Mouse (Mus musculus) spleen, postnatal 10 days (tissue): ENCODE results near the gene Kif20b.

ENCODE experiments used
- DNase-seq, 2 experiments: peaks; one replicate each; pipeline ENCODE4 v3.0.0; 2021 to 2022; ENCODE audit warnings: low spot score in 2 of 2

Gene Kif20b

GRCm38 (mm10) chr19:34920066-34920465, 2.1 kb upstream of the Kif20b start:
- DNase-seq = no peak

GRCm38 (mm10) chr19:34920531-34920930, 1.6 kb upstream of the Kif20b start:
- no peak for DNase-seq

- DNase-seq = peak in 1 of 2 experiments; percentile 23
These were observed 909 bp upstream of the Kif20b start for GRCm38 (mm10) chr19:34921253-34921651.

GRCm38 (mm10) chr19:34922603-34922963, 422 bp downstream of the Kif20b start:
- DNase-seq = no peak

- DNase-seq = no peak
These were observed 25.0 kb downstream of the Kif20b start for GRCm38 (mm10) chr19:34947206-34947605.

- DNase-seq = no peak
These were observed 31.8 kb downstream of the Kif20b start for GRCm38 (mm10) chr19:34953842-34954541.

GRCm38 (mm10) chr19:34959369-34959768, 37.2 kb downstream of the Kif20b start:
- DNase-seq = no peak

- DNase-seq = no peak
These were observed 62.6 kb downstream of the Kif20b start for GRCm38 (mm10) chr19:34984742-34985141.

- DNase-seq = no peak
These were observed 68.3 kb downstream of the Kif20b start for GRCm38 (mm10) chr19:34990443-34990842.

GRCm38 (mm10) chr19:34992969-34993527, 70.9 kb downstream of the Kif20b start:
- DNase-seq = peak in 1 of 2 experiments; percentile 16

- no peak for DNase-seq
These were observed 92.9 kb downstream of the Kif20b start for GRCm38 (mm10) chr19:35015058-35015457.

GRCm38 (mm10) chr19:35017474-35018208, 95.5 kb downstream of the Kif20b start:
- no peak for DNase-seq

GRCm38 (mm10) chr19:35018209-35018581, 96.0 kb downstream of the Kif20b start:
- no peak for DNase-seq
